Mouse (Mus musculus): Measurements from ENCODE around the gene Neurl2.
"Not testable (repeated sequence)": the region's sequence is repeated elsewhere in the genome, so short reads cannot be mapped to it uniquely, and the experiment has no call there.

Gene Neurl2

DNA sequence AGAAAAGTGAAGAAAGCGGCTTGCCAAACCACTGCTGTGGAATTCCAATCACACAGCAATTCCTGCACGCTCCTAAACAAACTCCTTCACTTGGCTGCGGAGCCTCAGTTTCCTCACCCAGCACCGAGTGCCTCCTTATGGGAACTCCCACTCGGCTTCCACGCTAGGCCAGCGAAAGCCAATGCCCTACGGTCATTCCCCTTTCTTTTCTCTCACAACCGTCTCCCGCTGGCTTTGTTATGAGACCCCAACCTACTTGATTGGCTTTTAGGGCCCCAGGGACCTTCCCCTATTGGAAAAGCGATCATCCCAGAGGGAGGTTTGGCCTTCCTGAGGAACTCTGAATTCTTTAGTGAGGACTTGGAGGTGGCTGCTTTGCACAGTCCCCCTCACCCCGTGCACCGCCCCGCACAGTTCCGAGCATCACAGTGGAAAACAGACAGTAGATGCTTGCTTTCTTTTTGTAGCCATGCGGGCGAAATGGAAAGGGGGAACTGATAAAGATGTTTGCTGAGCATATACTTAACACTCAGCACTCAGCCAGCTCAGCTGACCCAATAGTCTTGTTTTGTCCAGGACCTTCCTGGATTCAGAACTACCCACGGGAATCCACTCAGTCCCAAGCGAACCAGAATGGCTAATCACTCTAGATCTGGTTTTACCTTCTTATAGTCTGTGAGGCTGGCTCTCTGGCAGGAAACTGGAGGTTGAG, 24.7 kb upstream of the Neurl2 start:
- in situ Hi-C loops (cut with MboI, MseI), result no loop called here

DNA sequence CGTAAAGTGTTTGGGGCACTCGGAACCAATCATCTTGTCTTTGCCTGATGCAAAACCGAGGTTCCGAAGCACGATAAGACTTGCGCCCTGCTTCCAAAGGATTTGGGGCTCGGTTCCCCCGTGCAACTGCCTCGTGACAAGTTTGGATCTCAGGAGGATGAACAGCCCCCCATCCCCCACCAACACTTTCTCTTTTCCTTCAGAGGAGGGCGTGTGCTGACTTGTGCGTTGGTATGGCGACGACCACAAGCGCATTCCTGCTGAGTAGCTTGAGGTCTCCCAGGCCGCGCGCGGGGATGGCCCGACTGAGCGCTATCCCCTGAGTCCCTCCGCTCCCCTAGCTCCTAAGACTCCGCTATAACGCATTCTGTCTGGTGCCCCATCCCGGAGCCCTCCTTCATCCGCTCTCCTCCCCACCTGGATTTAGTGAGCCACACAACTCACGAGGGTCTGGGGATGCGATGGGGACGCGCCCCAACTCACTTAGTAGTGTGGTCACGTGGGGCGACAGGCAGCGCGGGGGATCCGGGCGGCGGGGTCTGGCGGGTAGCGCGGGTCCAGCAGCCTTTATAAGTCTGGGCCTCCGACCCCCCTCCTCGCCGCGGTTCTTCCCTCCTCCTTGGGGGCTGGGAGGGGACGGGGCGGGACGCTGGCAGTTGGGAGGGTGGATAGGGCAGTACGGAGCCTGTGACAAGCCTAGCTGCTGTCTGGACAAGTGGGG, 24.0 kb upstream of the Neurl2 start, which contains the start of gene Pltp:
Gene Pltp (minus strand): TSS at position 611 of the 721 bp plus-strand sequence.
- in situ Hi-C loops (cut with MboI, MseI), result no loop called here

DNA sequence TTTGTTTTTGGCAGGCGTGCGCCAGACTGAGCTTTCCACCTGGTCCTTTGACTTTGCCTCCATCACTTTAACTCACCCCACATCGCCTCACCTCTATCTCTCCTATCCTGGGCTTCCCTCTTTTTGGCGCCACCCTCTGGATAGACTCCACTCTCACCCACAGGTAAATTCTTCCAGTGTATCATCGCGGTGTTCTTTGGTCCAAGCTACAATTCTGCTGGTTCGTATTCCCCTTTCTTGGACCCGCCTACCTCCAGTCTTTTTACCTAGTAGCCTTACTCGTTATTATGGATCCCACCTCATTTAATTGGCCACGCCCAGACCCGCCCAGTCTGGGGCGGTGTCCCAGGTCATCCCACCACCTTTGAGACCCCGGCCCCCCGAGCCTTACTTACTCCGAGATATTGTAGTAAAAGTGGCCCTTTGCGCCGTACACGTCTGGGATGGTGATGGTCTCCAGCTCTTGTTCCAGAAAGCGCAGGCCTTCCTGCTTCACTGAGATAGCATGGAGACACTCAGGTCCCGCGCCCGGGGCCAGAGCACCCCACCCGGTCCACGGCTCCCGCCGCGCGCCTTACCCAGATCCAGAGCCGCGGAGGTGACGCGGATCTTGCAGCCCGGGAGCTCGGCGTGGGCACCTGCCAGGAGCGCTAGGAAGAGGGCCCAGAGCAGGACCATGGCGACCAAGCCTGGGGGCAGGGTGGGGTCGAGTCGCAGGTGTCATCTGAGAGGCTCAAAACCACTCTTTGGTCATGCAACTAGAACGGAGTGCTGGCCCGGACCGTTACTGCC, 23.2 kb upstream of the Neurl2 start:
- in situ Hi-C loops (cut with MboI, MseI), result no loop called here

DNA sequence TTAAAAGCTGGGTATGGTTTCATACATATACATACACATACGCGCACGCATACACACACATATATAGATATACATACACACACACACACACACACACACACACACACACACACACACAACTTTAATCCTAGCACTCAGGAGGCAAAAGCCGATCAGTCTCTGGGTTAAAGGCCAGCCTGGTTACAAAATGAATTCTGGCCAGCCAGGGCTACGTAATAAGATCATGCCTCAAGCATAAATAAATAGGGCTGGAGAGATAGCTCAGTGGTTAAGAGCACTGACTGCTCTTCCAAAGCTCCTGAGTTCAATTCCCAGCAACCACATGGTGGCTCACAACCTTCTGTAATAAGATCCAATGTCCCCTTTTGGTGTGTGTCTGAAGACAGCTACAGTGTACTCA, 22.3 kb upstream of the Neurl2 start:
- in situ Hi-C loops (cut with MboI, MseI), result not testable (repeated sequence)

DNA sequence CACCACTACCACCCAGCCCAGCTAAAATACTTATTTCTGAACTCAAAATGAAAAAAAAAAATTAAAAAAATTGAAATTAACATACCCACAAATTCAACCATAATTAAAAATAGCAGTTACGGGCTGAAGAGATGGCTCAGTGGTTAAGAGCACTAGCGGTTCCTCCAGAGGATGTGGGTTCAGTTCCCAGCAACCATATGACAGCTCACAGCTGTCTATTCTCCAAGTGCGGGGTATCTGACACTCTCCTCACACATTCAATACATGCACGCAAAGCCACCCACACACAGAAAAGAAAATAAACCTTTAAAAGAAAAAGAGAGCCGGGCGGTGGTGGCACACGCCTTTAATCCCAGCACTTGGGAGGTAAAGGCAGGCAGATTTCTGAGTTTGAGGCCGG, 16.8 kb upstream of the Neurl2 start:
- in situ Hi-C loops (cut with MboI, MseI), result no loop called here

DNA sequence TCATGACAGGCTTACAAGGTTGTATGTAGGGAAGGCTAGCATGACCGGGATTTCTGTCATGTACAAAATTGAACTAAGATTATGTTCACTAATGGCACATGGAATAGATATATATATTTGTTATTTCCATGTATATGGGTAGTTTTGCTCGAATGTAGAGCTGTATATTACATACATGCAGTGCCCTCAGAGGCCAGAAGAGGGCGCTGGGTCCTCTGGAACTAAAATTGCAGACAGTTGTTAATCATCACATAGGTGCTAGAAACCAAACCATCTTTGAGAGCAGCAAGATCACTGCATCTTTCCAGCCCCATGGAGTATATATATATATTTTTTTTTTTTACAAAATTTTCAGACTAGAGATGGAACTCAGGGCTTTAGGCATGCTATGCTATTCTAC, 12.5 kb upstream of the Neurl2 start:
- in situ Hi-C loops (cut with MboI, MseI), result no loop called here

DNA sequence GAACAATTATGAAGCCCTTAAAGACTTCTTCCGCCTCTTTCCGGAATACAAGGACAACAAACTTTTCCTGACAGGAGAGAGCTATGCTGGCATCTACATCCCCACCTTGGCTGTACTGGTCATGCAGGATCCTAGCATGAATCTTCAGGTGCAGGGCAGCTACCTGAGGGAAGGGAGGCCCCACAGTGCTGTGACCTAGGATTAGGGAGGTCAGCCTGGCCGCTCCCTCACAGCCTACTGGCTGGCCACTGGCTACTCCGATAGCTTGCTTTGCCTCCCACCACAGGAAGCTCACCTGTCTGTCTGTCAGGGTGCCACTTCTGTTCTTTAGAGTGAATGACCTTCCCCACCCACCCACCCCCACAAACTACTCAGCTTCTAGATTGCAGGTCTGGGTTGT, 1.9 kb upstream of the Neurl2 start:
- in situ Hi-C loops (cut with MboI, MseI), result no loop called here

DNA sequence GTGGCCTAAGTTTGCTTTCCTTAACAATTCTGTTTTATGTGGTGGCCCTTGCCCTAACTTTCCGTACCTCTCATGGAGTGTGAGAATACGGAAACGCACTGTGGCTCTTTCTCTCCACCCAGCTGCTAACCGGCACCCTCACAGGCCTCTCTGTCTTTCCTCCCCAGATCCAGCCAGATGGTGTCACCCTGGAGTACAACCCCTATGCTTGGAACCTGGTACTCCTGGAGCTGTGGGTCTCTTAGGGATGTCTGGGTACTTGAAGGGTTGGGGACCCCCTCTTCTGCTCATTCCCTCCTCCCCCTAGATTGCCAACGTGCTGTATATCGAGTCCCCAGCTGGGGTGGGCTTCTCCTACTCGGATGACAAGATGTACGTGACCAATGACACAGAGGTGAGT, 1.3 kb upstream of the Neurl2 start:
- in situ Hi-C loops (cut with MboI, MseI), result no loop called here

DNA sequence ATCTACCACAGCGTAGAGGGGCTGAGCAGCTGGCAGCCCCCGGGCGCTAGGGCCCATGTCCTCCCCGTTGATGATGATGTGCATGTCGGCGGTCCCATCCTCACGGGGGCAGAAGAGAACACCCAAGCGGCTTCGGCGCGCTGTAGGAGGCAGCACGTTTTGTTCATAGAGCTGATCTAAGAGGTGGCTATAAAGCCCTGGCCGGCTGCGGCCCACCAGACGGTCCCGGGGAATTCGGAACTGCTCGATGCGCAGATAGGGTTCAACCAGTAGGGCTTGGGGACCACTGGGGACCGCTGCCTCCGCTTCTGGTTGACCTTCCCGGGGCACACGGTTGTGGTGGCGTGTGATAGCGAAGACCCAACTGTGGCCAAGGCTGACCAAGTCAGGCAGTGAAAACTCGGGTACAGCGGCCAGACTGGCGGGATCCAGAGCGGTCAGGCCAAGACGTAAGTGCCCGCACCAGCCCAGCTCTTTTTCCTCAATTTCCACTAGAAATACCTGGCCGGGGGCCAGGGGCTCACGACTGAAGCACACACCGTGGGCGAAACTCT, 431 bp downstream of the Neurl2 start, which contains the start of gene Ctsa:
Gene Ctsa (plus strand): TSS at position 126 of the 554 bp plus-strand sequence.
- in situ Hi-C loops (cut with MboI, MseI), result no loop called here

DNA sequence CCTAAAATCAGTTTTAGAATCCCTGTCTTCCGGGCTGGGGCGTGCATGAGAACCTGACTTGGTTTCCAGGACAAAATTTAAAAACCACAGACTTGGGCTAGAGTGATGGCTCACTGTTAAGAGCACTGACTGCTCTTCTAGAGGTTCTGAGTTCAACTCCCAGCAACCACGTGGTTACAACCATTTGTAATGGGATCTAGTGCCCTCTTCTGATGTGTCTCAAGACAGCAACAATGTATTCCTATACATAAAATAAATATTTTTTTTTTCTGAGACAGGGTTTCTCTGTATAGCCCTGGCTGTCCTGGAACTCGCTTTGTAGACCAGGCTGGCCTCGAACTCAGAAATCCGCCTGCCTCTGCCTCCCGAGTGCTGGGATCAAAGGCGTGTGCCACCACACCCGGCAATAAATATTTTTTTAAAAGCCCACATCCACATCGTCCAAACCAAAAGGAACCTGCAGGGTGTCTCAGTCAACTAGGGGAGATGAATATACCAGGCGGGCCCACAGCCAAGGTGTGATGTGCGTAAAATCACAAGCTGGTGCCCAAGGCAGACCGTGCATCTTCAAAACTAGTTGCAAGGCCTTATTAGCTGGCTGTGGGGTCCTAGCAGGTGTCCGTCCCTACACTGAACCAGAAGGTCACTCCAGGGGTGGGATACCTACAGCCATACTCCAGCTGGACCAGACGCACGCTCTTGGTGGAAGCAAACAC, 1.1 kb downstream of the Neurl2 start:
- in situ Hi-C loops (cut with MboI, MseI), result no loop called here

DNA sequence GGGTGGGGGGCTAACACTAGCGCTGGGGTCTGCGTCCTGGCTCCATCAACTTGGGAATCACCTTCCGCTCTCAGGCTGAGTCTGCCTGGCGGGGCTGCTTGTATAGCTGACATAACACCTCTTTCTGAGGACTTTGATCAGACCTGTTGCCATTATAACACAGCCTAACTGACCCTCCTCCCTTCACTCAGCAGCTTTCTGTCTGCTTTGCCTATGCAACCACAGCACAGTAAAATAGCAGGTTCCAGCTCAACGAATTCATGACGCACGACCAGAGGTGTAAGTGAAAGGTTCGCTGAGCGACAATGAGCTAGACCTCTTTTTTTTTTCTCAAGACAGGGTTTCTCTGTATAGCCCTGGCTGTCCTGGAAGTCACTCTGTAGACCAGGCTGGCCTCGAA, 2.2 kb downstream of the Neurl2 start:
- in situ Hi-C loops (cut with MboI, MseI), result no loop called here

DNA sequence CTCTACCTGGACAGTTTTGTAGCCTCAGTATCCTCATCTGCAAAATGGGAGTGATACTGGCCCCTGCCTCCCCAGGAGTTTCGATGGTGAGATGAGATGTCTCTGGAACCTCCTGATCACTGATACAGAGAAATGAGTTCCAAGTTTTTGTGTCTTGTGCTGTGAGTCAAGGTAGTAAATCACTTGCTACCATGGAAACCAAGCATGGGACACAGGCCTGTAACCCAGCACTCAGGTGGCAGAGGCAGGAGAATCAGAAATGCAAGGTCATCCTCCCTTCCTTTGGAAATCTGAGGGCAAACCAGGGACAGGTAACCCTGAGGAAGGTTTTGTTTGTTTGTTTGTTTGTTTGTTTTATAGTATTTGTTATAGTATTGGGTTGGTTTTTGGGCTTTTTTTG, 4.2 kb downstream of the Neurl2 start:
- in situ Hi-C loops (cut with MboI, MseI), result no loop called here

DNA sequence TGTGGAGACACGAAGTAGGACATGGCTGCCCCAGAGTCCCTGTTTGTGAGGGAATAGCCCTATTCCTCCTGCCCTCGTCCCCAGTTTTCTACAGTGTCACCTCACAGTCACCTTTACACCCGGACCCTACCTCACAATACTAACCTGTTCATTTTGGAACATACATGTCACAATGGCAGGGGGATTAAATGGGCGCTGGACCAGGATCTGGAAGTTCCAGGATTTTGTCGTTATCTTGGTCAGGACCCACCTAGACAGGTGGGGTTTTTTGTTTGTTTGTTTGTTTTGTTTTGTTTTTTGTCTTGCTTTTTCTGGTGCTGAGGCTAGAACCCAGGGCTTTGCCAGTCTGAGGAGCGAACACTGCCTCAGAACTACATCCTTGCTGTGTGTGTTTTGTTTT, 4.8 kb downstream of the Neurl2 start, which contains the start of gene Spata25:
Gene Spata25 (minus strand): TSS at position 101 of the 400 bp plus-strand sequence.
- in situ Hi-C loops (cut with MboI, MseI), result no loop called here

DNA sequence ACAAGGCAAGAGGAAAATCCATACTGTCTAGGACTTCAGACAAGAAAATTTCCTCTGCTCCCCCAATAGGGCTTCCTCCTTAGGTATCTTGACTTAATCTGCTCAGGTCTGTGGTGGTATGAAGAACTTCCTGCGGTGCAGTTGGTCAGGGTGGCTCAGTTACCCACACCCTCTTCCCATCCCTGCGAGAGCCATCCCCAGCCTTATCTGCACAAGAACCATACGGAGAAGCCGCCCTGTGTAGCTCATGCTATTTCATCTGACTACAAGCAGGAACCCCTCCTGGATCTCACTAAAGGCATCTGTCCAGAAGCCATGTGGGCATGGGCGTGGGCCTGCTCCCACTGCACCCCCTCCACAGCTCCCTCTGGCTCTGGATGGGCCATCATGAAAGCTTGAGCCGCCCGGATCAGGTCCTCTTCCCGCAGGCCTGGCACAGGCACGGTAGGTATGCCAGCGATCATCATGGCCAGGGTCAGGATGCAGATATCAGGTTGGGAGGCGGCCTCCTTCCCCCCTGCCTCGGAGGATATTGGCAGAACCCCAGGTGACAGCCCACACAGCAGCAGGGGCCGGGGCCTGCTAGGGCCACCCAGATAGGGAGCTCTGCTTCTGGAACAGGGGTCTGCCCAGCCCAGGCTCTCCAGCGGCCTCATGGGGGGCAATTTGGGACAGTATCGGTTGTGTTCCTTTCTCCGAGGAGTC, 6.0 kb downstream of the Neurl2 start:
- in situ Hi-C loops (cut with MboI, MseI), result no loop called here

DNA sequence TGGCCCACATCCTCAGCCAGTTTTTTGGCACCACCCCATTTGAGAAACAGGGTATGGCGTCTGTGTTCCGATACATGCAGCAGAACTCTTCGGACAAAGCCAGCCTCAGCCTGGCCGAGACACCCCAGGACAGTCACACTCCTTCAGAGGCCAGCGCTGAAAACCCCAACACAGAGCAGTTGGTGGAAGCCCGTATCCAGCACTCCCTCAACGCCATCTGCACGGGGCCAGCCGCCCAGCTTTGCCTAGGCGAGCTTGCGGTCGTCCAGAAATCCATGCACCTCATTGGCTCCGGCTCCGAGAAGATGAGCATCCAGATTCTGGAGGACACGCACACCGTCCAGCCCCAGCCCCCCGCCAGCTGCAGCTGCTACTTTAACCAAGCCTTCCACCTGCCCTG, 7.7 kb downstream of the Neurl2 start:
- in situ Hi-C loops (cut with MboI, MseI), result no loop called here

DNA sequence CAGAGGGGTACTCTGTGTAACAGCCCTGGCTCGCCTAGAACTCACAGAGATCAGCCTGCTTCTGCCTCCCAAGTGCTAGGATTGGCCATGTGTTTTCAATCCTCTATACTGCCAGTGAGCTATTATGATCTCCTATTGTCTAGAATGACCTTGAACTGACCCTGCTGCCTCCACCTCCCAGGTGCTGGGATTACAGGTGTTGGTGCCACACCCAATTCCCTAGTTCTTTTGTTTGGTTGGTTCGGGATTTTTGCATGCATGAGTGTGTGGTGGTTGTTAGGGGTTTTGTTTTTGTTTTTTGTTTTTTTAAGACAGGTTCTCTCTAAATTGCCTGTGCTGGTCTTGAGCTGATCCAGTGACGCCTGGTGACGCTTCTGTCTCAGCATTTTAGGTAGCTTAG, 9.3 kb downstream of the Neurl2 start:
- in situ Hi-C loops (cut with MboI, MseI), result no loop called here

DNA sequence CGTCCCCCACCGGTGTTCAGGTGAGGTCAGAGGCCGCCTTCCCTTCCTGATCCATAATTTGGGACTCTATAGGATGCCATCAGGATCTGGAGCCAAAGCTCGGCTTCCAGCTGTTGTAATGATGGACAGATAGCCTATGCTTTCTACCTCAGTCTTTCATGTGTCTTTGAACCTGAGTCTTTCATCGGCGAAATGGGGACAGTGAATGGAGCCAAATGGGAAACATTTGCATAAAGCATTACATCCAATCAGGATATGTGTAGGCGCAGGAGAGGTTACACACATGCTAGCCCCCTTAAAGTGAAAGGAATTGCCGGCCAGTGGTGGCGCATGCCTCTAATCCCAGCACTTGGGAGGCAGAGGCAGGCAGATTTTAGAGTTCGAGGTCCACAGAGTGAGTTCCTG, 10.1 kb downstream of the Neurl2 start:
- in situ Hi-C loops (cut with MboI, MseI), result no loop called here

DNA sequence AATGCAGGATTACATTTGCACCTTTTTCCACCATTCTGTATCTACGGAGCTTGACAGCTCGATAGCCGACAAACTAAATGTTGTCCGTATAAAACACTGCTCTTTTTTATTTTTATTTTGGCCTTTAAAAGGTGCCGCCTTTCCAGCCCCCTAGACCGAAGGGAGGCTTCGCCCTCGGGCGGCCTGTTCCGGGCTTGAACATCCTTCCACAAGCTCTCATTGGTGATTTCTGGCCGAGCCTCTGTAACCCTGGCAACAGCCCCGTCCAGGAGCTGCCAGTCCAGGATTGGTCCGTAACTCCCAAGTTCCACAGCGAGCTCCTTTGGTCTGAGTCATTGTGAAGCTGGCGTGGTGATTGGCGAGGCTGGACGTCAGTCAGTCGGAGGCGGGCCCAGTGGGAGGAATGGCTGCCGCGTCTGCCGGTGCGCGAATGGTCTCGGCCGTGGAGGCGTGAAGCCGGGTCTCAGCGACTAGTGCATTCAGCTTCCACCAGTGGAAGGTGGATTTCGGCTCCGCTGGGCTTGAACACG, 10.6 kb downstream of the Neurl2 start, which contains the start of gene Zswim1:
Gene Zswim1 (plus strand): TSS at position 51 of the 530 bp plus-strand sequence.
- in situ Hi-C loops (cut with MboI, MseI), result no loop called here

DNA sequence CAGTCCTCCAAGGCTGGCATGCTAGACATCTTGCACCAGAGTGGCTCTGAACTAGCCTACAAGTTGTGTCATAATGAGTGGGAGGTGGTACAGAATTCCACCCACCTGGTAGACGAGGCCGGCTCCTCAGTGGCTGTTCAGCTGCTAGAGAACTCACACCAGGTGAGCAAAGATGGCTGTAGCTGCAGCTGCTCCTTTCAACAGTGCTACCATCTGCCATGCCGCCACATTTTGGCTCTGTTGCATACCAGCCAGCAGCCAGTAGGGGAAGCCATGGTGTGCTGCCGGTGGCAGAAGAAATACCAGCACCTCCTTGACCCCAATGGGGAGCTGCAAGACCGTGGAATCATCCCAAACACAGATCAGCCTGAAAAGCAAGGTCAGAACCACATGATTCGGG, 12.2 kb downstream of the Neurl2 start:
- in situ Hi-C loops (cut with MboI, MseI), result no loop called here

DNA sequence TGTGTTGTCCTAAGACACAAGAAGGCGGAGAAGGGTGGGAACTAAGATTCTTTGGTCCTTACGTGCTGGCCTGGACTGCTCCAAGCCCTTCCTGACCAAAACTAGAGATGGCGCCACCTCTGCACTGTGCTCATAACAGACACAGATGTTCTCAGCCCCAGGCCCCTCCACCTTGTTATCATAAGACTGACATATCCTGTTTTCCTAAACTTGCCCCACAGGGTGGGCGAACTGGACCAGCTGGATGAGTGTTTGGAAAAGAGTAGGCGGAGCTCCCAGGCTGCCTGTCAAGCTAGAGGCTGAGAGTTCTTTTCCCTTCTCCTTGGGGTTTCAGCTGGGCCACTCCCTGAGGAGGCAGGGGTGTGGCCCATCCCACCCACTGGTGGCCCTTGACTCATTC, 15.6 kb downstream of the Neurl2 start:
- in situ Hi-C loops (cut with MboI, MseI), result no loop called here
